8 mouse cellular contexts compared by ENCODE assay signal in genomic region chr4:80872847-80873644, GRCm38 (mm10). TPM values are rescaled to one million over a fixed set of nuclear protein-coding genes. Genes with fewer than 3 reads are reported as not detected.
DNase-seq lines count a peak whose midpoint lies in the region; ATAC-seq and TF ChIP-seq lines count a peak whose summit lies in the region.

No protein-coding gene starts in this region.

- no peaks in the 10 kb centered on the region for H3K9me3 ChIP-seq in hindbrain, embryonic 11.5 days (ENCODE audit: control insufficient read depth, low read length)
- no peaks in the 10 kb centered on the region for H3K9me3 ChIP-seq in hindbrain, embryonic 13.5 days
- no peaks in the 10 kb centered on the region for H3K9me3 ChIP-seq in midbrain, embryonic 16.5 days (replicated peaks; ENCODE audit: control insufficient read depth, low read length, poor library complexity, severe bottlenecking)

- 36% methylated on average over 6 of the region's 6 CpGs for WGBS in hindbrain, embryonic 11.5 days
- 40% methylated on average over 6 of the region's 6 CpGs for WGBS in hindbrain, embryonic 13.5 days
- 29% methylated on average over 6 of the region's 6 CpGs for WGBS in kidney, adult 2 months
- WGBS in midbrain, embryonic 16.5 days, result 39% methylated on average over 6 of the region's 6 CpGs

- H3K4me2 ChIP-seq in hindbrain, embryonic 11.5 days (replicated peaks; ENCODE audit: low read depth, low read length), result no peak overlapping the region
- no peak overlapping the region for H3K4me2 ChIP-seq in hindbrain, embryonic 13.5 days
- H3K4me2 ChIP-seq in midbrain, embryonic 16.5 days (ENCODE audit: low read length), result no peak overlapping the region

- H3K27me3 ChIP-seq in hindbrain, embryonic 11.5 days (ENCODE audit: control insufficient read depth, insufficient read depth, low read length), result no peaks in the 10 kb centered on the region
- no peaks in the 10 kb centered on the region for H3K27me3 ChIP-seq in hindbrain, embryonic 13.5 days
- no peaks in the 10 kb centered on the region for H3K27me3 ChIP-seq in kidney, adult 2 months (replicated peaks; ENCODE audit: control insufficient read depth, insufficient read depth, low read length)
- no peaks in the 10 kb centered on the region for H3K27me3 ChIP-seq in midbrain, embryonic 16.5 days (ENCODE audit: control insufficient read depth, insufficient read depth, low read depth, low read length)

- H3K4me1 ChIP-seq in hindbrain, embryonic 11.5 days (replicated peaks; ENCODE audit: control insufficient read depth, insufficient read depth, low read length), result no peaks in the 10 kb centered on the region
- no peaks in the 10 kb centered on the region for H3K4me1 ChIP-seq in hindbrain, embryonic 13.5 days (replicated peaks)
- peaks cover 6% of the 10 kb centered on the region; the same call in 1 of the 2 replicates for H3K4me1 ChIP-seq in kidney, adult 2 months (ENCODE audit: control insufficient read depth, insufficient read depth, low read length)
- H3K4me1 ChIP-seq in midbrain, embryonic 16.5 days (ENCODE audit: control insufficient read depth, insufficient read depth, low read length), result no peaks in the 10 kb centered on the region

- no peak overlapping the region for H3K27ac ChIP-seq in hindbrain, embryonic 11.5 days (ENCODE audit: low read depth, low read length)
- H3K27ac ChIP-seq in hindbrain, embryonic 13.5 days, result no peak overlapping the region
- no peak overlapping the region for H3K27ac ChIP-seq in kidney, adult 2 months (ENCODE audit: insufficient read depth, low read depth, low read length)
- H3K27ac ChIP-seq in midbrain, embryonic 16.5 days (ENCODE audit: low read length), result no peak overlapping the region

- DNase-seq in hindbrain, embryonic 11.5 days (ENCODE audit: low spot score), result peak; percentile 59
- peak; percentile 83 for DNase-seq in ZHBTc4 (ENCODE audit: low read depth, low spot score)
- peak; percentile 38 for DNase-seq in kidney, adult 2 months
- DNase-seq in ovary, postnatal 36 days (ENCODE audit: low spot score), result no peak
- no peak for DNase-seq in cerebellum, postnatal 25 days
- no peak for DNase-seq in layer of hippocampus, adult 11-12 months (ENCODE audit: low spot score)

- TF ChIP-seq CTCF in kidney, adult 2 months (conservative IDR thresholded peaks at IDR 0.05; ENCODE audit: insufficient read depth, insufficient read length, low read depth, low read length), result peak; percentile 35; the same call in 1 of the 2 replicates

- peak; percentile 38; the same call in 1 of the 2 replicates for ATAC-seq in hindbrain, embryonic 11.5 days (ENCODE audit: low FRiP score)
- ATAC-seq in hindbrain, embryonic 13.5 days (ENCODE audit: low FRiP score), result no peak
- ATAC-seq in midbrain, embryonic 16.5 days, result 0 out of 2 replicates have a peak, but pooled peaks have one; percentile 28

- no peak for TF ChIP-seq POLR2A in kidney, adult 2 months (IDR thresholded peaks at IDR 0.05; ENCODE audit: low read depth, low read length)

- no peak overlapping the region for H3K4me3 ChIP-seq in hindbrain, embryonic 11.5 days (ENCODE audit: low read depth, low read length)
- no peak overlapping the region for H3K4me3 ChIP-seq in hindbrain, embryonic 13.5 days
- no peak overlapping the region for H3K4me3 ChIP-seq in kidney, adult 2 months (ENCODE audit: insufficient read depth, low read depth, low read length)
- no peak overlapping the region for H3K4me3 ChIP-seq in midbrain, embryonic 16.5 days (ENCODE audit: low read depth, low read length)

- no peak overlapping the region for H3K9ac ChIP-seq in hindbrain, embryonic 11.5 days (ENCODE audit: low read depth, low read length)
- no peak overlapping the region for H3K9ac ChIP-seq in hindbrain, embryonic 13.5 days
- H3K9ac ChIP-seq in midbrain, embryonic 16.5 days (ENCODE audit: low read depth, low read length), result no peak overlapping the region

- H3K36me3 ChIP-seq in hindbrain, embryonic 11.5 days (ENCODE audit: control insufficient read depth, insufficient read depth, low read length), result no peaks in the 10 kb centered on the region
- H3K36me3 ChIP-seq in hindbrain, embryonic 13.5 days, result no peaks in the 10 kb centered on the region
- no peaks in the 10 kb centered on the region for H3K36me3 ChIP-seq in kidney, adult 2 months (ENCODE audit: control insufficient read depth, insufficient read depth, low read length)
- no peaks in the 10 kb centered on the region for H3K36me3 ChIP-seq in midbrain, embryonic 16.5 days (ENCODE audit: control insufficient read depth, insufficient read depth, low read length)

RNA-seq across cellular contexts. Expression of gene Lurap1l, which starts 37.4 kb away (rescaled TPM):
- polyA plus RNA-seq in hindbrain, embryonic 11.5 days (2014; fragmentation: Nextera tagmentation; extraction: Ambion mirVana), result 4.4 and 5.6 TPM in 2 replicates
- 8.6 and 8.8 TPM in 2 replicates for polyA plus RNA-seq in hindbrain, embryonic 13.5 days (2015; fragmentation: Nextera tagmentation; extraction: Ambion mirVana)
- 10.0 and 10.3 TPM in 2 replicates for polyA plus RNA-seq in kidney, adult 2 months (2012; rRNA removed)
- 8.4 and 9.0 TPM in 2 replicates for polyA plus RNA-seq in midbrain, embryonic 16.5 days (2015; fragmentation: Nextera tagmentation; extraction: Ambion mirVana)

RNA-seq across cellular contexts. Expression of gene Tyrp1, which starts 39.1 kb away (rescaled TPM):
- polyA plus RNA-seq in hindbrain, embryonic 11.5 days (2014; fragmentation: Nextera tagmentation; extraction: Ambion mirVana), result not detected in 2 replicates
- polyA plus RNA-seq in hindbrain, embryonic 13.5 days (2015; fragmentation: Nextera tagmentation; extraction: Ambion mirVana), result 0.25 and 0.27 TPM in 2 replicates
- polyA plus RNA-seq in kidney, adult 2 months (2012; rRNA removed), result not detected in 2 replicates
- polyA plus RNA-seq in midbrain, embryonic 16.5 days (2015; fragmentation: Nextera tagmentation; extraction: Ambion mirVana), result 0.48 and 0.50 TPM in 2 replicates

Comparison
In these comparisons a context has a peak if more than half of its experiments do, and no peak if none do; other contexts are left out.
1. DNase-seq: peak in hindbrain, embryonic 11.5 days (single experiment), ZHBTc4 (single experiment) and kidney, adult 2 months (single experiment); none in ovary, postnatal 36 days (single experiment), cerebellum, postnatal 25 days (0 of 2) and layer of hippocampus, adult 11-12 months (single experiment).